Mouse (Mus musculus): ENCODE results near the gene Tnnc1. TPM values are rescaled to one million over a fixed set of nuclear protein-coding genes. Genes with fewer than 3 reads are reported as not detected.

Gene Tnnc1
- polyA plus RNA-seq, 1 experiment from 2014 or later, result 10.6 TPM

DNA sequence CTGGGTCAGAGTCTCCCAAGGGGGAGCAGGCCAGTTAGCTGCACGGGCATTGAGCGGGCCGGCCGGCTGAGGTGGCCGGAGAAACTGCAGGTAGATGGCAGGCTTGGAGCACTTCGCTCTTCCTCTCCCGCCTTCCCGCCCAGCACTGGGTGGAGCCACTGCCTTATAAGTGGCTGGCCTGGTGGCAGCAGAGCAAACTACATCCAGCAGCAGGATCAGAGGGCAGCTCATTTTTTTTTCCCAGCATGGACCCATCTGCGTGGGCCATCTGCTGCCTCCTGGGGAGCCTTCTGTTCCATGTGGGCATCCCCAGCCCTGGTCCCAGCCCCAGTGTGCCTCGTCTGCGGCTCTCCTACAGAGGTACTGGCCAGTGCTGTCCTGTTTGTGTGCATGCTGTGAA is 9.6 kb downstream of the Tnnc1 start, which contains the start of gene Sema3g:
Gene Sema3g (plus strand): TSS at position 195 of the 400 bp plus-strand sequence.
- peak; percentile 87 for ATAC-seq (ENCODE audit: low FRiP score, low TSS enrichment)
- WGBS, result 8% methylated on average over 11 of the region's 11 CpGs

DNA sequence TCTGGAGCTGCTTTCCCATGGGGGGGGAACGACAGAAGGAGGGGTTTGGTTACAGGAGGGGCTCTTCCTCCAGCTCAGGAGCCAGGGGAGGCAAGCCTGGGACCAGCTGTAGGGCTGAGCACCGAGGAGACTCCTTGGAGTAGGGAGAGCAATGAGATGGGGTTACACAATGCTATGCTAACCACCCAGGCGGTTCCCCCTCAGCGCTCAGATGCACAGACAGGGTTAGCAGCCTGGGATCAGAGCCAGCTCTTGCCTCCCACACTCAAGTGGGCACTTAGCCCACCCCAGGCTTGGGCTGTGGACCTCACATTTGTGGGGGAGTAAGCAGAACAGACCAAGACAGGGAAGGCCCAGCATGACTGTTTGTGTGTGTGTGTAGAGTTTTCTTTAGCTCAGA is 18.9 kb downstream of the Tnnc1 start:
- Histone ChIP-seq H3K9me3 (ENCODE audit: low read length) (no peaks in the 10 kb centered on the region), H3K27me3 (ENCODE audit: insufficient read depth, low read length) (no peaks in the 10 kb centered on the region), H3K9ac (replicated peaks; ENCODE audit: low read length) (no peak overlapping the region), H3K4me3 (ENCODE audit: low read length) (no peak overlapping the region), H3K27ac (ENCODE audit: low read length) (peak overlapping the region; percentile 80), H3K4me1 (ENCODE audit: insufficient read depth, low read length) (peaks cover 62% of the 10 kb centered on the region), H3K36me3 (ENCODE audit: insufficient read depth, low read length) (no peaks in the 10 kb centered on the region), H3K4me2 (replicated peaks; ENCODE audit: low read depth, low read length) (no peak overlapping the region)
- ATAC-seq (ENCODE audit: low FRiP score, low TSS enrichment), result peak; percentile 95
- WGBS, result 27% methylated on average over 4 of the region's 4 CpGs

More for the DNA sequence above, 9.6 kb downstream of the Tnnc1 start, which contains the start of gene Sema3g:
- peak within 1 kb of the TSS; percentile 56 for H3K9ac ChIP-seq (replicated peaks; ENCODE audit: low read length)
- H3K4me3 ChIP-seq (ENCODE audit: low read length), result peak within 1 kb of the TSS; percentile 29
- H3K36me3 ChIP-seq (ENCODE audit: insufficient read depth, low read length), result no peaks in the 10 kb centered on the region
- no peaks in the 10 kb centered on the region for H3K9me3 ChIP-seq (ENCODE audit: low read length)
- H3K27me3 ChIP-seq (ENCODE audit: insufficient read depth, low read length), result no peaks in the 10 kb centered on the region
- peak within 1 kb of the TSS; percentile 40 for H3K4me2 ChIP-seq (replicated peaks; ENCODE audit: low read depth, low read length)
- peaks cover 11% of the 10 kb centered on the region; the same call in 1 of the 2 replicates for H3K4me1 ChIP-seq (ENCODE audit: insufficient read depth, low read length)
- H3K27ac ChIP-seq (ENCODE audit: low read length), result peak within 1 kb of the TSS; percentile 38; the same call in 1 of the 2 replicates

DNA sequence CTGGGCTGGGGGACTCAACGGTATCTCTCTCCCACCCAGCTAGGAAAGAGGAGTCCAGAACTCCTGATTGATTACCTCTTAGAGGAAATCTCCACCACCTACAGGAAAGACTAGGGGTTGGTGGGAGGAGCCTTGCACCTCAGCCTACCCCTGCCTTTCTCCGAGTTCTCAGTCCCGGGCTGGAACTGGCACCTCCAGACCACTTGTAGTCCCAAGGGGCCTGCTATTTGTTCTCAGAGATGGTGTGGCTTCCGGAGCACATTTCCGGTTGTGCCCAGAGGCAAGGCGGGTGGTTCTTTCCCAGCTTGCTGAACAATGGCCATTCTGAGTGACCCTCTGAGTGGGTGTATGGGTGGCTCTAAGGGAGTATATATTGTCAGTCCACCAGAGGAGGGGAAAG is 20.1 kb downstream of the Tnnc1 start:
- no peak for ATAC-seq (ENCODE audit: low FRiP score, low TSS enrichment)
- Histone ChIP-seq H3K4me2 (replicated peaks; ENCODE audit: low read depth, low read length) (no peak overlapping the region), H3K9me3 (ENCODE audit: low read length) (no peaks in the 10 kb centered on the region), H3K36me3 (ENCODE audit: insufficient read depth, low read length) (no peaks in the 10 kb centered on the region), H3K4me1 (ENCODE audit: insufficient read depth, low read length) (peaks cover 64% of the 10 kb centered on the region), H3K4me3 (ENCODE audit: low read length) (no peak overlapping the region), H3K9ac (replicated peaks; ENCODE audit: low read length) (no peak overlapping the region), H3K27ac (ENCODE audit: low read length) (peak overlapping the region; percentile 80), H3K27me3 (ENCODE audit: insufficient read depth, low read length) (no peaks in the 10 kb centered on the region)
- WGBS, result 55% methylated on average over 6 of the region's 6 CpGs

DNA sequence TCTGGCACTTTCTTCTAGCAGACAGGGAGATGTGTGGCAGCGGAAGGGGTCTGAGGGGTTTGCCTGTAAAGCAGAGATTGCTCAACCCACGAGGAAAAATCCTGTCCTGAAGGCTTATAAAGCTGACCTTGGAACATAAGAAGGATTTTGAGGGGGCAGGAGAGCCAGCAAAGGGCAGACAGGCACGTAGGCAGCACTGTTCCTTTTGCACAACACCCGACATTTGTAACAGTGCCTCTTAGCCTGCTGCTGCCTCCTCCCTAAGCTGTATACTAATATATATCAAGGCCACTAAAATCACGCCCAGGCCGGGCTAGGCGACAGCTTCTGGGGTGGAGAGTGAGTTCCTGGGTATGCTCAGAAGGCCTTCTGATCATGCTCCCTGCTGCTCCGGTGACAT is 22.3 kb downstream of the Tnnc1 start:
- peaks cover 64% of the 10 kb centered on the region for H3K4me1 ChIP-seq (ENCODE audit: insufficient read depth, low read length)
- no peak overlapping the region for H3K4me2 ChIP-seq (replicated peaks; ENCODE audit: low read depth, low read length)
- no peak for ATAC-seq (ENCODE audit: low FRiP score, low TSS enrichment)
- 0 out of 2 replicates have a peak overlapping the region, but pooled peaks have one; percentile 18 for H3K9ac ChIP-seq (replicated peaks; ENCODE audit: low read length)
- peak overlapping the region; percentile 54; the same call in 1 of the 2 replicates for H3K27ac ChIP-seq (ENCODE audit: low read length)
- H3K27me3 ChIP-seq (ENCODE audit: insufficient read depth, low read length), result no peaks in the 10 kb centered on the region
- WGBS, result 51% methylated on average over 8 of the region's 8 CpGs
- no peaks in the 10 kb centered on the region for H3K9me3 ChIP-seq (ENCODE audit: low read length)
- H3K4me3 ChIP-seq (ENCODE audit: low read length), result no peak overlapping the region
- H3K36me3 ChIP-seq (ENCODE audit: insufficient read depth, low read length), result no peaks in the 10 kb centered on the region

DNA sequence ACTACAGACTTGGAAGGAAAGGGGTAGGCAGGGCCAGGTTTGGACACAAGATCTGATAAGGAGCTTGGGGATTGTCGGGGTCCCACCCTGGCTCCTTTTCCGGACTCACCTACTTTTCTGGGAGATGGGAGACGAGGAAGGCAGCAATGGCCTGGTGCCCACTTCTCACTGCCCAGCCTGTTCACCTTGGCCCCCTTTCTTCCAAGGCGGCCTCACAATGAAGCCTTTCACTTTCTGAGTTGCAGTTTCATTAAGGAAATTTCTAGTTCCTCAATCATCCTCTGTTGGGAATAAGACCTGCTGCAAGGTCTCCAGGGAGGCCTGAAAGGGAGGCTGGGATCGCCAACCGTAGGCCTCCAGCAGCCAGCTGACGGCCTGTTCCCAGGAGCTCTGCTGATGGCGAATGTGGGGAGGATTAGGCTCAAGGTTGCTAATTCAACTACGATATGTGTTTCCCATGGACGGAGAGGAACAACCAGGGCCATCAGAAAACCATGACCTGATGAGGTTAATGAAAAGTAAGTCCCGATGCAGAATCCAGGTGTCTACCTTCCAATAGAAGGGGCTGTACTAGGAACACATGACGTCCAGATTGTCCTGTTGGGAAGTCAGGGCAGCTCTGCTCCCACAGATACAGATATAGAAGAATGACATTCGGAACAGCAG is 24.4 kb downstream of the Tnnc1 start:
- Histone ChIP-seq H3K4me3 (ENCODE audit: low read length) (no peak overlapping the region), H3K9me3 (ENCODE audit: low read length) (no peaks in the 10 kb centered on the region), H3K36me3 (ENCODE audit: insufficient read depth, low read length) (no peaks in the 10 kb centered on the region), H3K4me2 (replicated peaks; ENCODE audit: low read depth, low read length) (no peak overlapping the region), H3K9ac (replicated peaks; ENCODE audit: low read length) (peak overlapping the region; percentile 39; the same call in 1 of the 2 replicates), H3K27ac (ENCODE audit: low read length) (peak overlapping the region; percentile 70), H3K4me1 (ENCODE audit: insufficient read depth, low read length) (peaks cover 49% of the 10 kb centered on the region), H3K27me3 (ENCODE audit: insufficient read depth, low read length) (no peaks in the 10 kb centered on the region)
- ATAC-seq (ENCODE audit: low FRiP score, low TSS enrichment), result no peak
- 80% methylated on average over 13 of the region's 13 CpGs for WGBS

DNA sequence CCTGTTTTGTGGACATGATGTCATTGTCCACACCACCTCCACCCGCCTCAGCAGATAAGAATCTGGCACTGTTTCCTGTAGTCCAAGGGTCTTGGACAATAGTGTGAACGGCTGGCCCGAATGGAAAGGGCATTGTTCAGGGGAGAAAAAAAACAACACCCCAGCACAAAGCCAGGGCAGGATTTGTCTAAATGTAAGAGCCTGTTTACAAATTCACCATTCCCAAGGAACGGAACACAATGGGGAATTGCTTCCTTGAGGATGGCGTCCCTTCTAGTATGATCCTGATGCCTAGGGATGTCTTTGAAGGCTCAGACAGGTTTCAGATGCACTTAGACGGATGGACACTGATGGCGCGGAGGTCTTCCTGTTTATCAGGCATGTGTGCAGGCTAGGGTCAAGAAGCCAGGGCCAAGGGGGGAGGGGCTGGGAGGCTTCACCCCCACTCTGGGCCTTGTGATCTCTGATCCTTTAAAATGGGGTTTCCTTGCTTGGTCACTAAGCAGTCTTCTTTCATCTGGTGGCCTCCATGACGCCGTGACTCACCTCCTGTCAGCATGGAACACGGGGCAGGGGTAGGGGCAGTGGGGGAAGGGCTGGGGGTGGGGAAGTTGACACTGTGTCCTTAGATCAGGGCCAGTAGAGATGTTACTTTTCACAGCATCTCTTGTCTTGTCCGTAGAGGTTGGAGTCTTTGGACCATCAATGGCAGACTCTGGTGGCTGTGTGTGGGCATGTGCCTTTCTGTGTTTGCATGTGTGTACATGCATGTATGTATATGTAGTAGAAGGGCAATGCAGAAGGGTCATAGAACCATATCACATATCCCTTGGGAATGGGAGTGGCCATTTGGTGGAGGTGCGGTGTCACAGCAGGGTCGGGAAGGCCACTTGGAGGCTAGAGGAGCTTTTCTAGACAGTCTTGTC is 25.2 kb downstream of the Tnnc1 start:
- Histone ChIP-seq H3K4me1 (ENCODE audit: insufficient read depth, low read length) (peaks cover 44% of the 10 kb centered on the region), H3K9ac (replicated peaks; ENCODE audit: low read length) (no peak overlapping the region), H3K9me3 (ENCODE audit: low read length) (no peaks in the 10 kb centered on the region), H3K36me3 (ENCODE audit: insufficient read depth, low read length) (no peaks in the 10 kb centered on the region), H3K27me3 (ENCODE audit: insufficient read depth, low read length) (no peaks in the 10 kb centered on the region), H3K27ac (ENCODE audit: low read length) (peak overlapping the region; percentile 76), H3K4me3 (ENCODE audit: low read length) (no peak overlapping the region), H3K4me2 (replicated peaks; ENCODE audit: low read depth, low read length) (no peak overlapping the region)
- ATAC-seq (ENCODE audit: low FRiP score, low TSS enrichment), result peak; percentile 35; the same call in 1 of the 2 replicates
- WGBS, result 68% methylated on average over 14 of the region's 14 CpGs

DNA sequence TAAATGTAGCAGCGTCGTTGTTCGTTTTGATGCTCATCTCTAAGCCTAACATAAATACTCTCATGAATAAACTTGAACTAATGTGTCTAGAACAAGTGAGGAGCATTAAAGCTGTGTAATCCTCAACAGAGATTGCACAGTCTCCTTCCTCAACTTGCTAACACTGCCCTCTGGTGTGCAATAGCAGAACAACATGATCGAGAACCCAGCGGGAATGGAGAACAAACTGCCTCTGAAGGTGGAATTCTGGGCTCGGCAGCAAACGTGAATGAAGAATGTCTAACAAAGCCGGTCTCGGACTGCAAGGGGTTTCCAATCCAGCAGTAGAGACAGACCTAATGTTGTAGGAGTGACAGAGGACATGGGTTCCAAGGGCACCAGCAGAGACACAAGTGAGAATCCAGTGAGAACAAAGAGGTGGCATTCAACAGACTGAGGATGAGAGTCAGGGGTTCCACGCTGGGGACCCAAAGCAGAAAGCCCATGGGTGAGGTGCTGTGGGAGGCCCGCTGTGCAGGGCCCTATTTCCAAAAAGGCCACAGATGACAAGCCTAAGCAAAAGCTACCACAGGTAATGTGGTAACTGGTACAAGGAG is 26.0 kb downstream of the Tnnc1 start:
- WGBS, result 16% methylated on average over 11 of the region's 11 CpGs
- H3K27me3 ChIP-seq (ENCODE audit: insufficient read depth, low read length), result no peaks in the 10 kb centered on the region
- H3K27ac ChIP-seq (ENCODE audit: low read length), result peak overlapping the region; percentile 76
- peaks cover 37% of the 10 kb centered on the region for H3K4me1 ChIP-seq (ENCODE audit: insufficient read depth, low read length)
- H3K4me3 ChIP-seq (ENCODE audit: low read length), result no peak overlapping the region
- H3K9me3 ChIP-seq (ENCODE audit: low read length), result no peaks in the 10 kb centered on the region
- H3K4me2 ChIP-seq (replicated peaks; ENCODE audit: low read depth, low read length), result no peak overlapping the region
- peak; percentile 47; the same call in 1 of the 2 replicates for ATAC-seq (ENCODE audit: low FRiP score, low TSS enrichment)
- no peaks in the 10 kb centered on the region for H3K36me3 ChIP-seq (ENCODE audit: insufficient read depth, low read length)
- no peak overlapping the region; the same call in 1 of the 2 replicates for H3K9ac ChIP-seq (replicated peaks; ENCODE audit: low read length)

DNA sequence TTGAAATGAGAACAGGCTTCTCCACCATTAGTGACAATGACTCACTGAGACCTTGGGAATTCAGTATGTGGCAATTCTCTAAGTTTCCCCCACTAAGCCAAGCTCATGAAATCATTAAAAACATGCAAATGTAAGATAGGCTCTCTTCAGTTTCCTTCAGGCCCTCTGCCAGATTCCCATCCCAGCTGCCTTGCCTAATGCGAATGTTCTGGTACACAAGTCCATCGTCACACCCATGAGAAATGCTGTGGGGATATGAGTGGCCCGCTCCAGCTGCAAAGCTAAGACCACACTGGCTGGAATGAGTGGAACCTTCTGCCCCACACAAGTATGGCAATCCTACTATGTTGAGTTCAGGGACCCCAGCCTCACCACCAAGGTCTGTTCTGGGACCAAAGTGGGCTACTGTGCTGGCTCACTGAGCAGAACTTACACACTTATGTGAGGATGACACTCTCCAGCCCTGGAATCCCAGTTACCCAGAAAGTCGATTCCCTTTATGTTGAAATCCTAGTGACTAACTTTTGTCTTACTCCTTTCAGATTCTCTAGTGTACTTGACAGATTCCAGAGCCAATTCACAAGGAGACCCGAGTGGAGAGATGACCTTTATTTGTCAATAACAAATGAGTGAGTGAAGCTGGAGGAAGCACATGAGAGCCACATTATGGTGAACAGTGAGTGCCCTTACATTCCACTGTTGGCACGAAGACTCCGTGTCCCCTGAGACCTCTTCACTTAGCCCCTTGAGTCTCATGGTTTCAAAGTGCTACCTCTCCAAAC is 29.2 kb downstream of the Tnnc1 start:
- no peak overlapping the region for H3K4me2 ChIP-seq (replicated peaks; ENCODE audit: low read depth, low read length)
- no peak overlapping the region for H3K9ac ChIP-seq (replicated peaks; ENCODE audit: low read length)
- H3K9me3 ChIP-seq (ENCODE audit: low read length), result no peaks in the 10 kb centered on the region
- H3K4me3 ChIP-seq (ENCODE audit: low read length), result no peak overlapping the region
- H3K27me3 ChIP-seq (ENCODE audit: insufficient read depth, low read length), result no peaks in the 10 kb centered on the region
- H3K36me3 ChIP-seq (ENCODE audit: insufficient read depth, low read length), result no peaks in the 10 kb centered on the region
- ATAC-seq (ENCODE audit: low FRiP score, low TSS enrichment), result no peak
- 82% methylated on average over 7 of the region's 7 CpGs for WGBS
- H3K4me1 ChIP-seq (ENCODE audit: insufficient read depth, low read length), result peaks cover 6% of the 10 kb centered on the region; the same call in 1 of the 2 replicates
- H3K27ac ChIP-seq (ENCODE audit: low read length), result no peak overlapping the region

DNA sequence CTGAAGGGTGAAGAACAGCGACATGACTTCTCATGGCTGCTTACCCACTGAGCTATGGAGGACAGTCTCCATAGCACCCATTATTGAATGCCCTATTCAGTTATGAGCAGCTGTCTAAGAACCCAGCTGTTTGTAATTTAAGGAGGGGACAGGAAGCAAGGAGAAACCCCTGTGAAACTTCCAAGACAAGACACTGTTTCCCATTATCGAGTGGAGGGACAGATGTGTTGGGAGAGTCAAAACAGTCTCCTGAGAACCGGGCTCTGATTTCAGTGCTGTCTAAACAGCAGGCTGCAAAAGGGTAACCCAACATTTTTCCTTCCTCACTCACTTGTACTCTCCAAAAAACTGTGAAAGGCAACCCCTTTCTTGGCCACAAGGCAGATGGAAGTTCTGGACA is 32.4 kb downstream of the Tnnc1 start:
- no peaks in the 10 kb centered on the region for H3K27me3 ChIP-seq (ENCODE audit: insufficient read depth, low read length)
- no peak overlapping the region for H3K4me2 ChIP-seq (replicated peaks; ENCODE audit: low read depth, low read length)
- no peak overlapping the region for H3K9ac ChIP-seq (replicated peaks; ENCODE audit: low read length)
- WGBS, result 49% methylated on average over 3 of the region's 3 CpGs
- H3K27ac ChIP-seq (ENCODE audit: low read length), result no peak overlapping the region
- no peaks in the 10 kb centered on the region for H3K4me1 ChIP-seq (ENCODE audit: insufficient read depth, low read length)
- H3K9me3 ChIP-seq (ENCODE audit: low read length), result no peaks in the 10 kb centered on the region
- H3K36me3 ChIP-seq (ENCODE audit: insufficient read depth, low read length), result no peaks in the 10 kb centered on the region
- no peak for ATAC-seq (ENCODE audit: low FRiP score, low TSS enrichment)
- no peak overlapping the region for H3K4me3 ChIP-seq (ENCODE audit: low read length)
